Mouse (Mus musculus) left cerebral cortex, adult 18-20 months (tissue): ENCODE measurements around the gene Smpd3. TPM values are rescaled to one million over a fixed set of nuclear protein-coding genes. Genes with fewer than 3 reads are reported as not detected.

Source experiments
- DNase-seq, 2 experiments: peaks; one replicate each; pipeline ENCODE4 v3.0.0; 2021 to 2022; ENCODE audit warnings: low spot score in 2 of 2, mixed read lengths in 1 of 2
- long read RNA-seq, 2 experiments: library from polyadenylated mRNA; stranded (forward); transcript quantifications; one replicate each; pipeline ENCODE4 v2.0.0; 2021
- total RNA-seq, 2 experiments: library from RNA; stranded (reverse); gene quantifications; 2 replicates each; pipeline ENCODE4 v1.2.3; 2021

Smpd3 gene
- total RNA-seq = 10 to 100 TPM; 51.2 to 59.3 TPM
- long read RNA-seq, experiment 1, full-length matches to known transcripts = 22 of 66 reads
- long read RNA-seq, experiment 1, partial matches to known transcripts = 12 of 66 reads
- long read RNA-seq, experiment 1, other reads (novel, unspliced or antisense) = 32 of 66 reads
- long read RNA-seq, experiment 2, full-length matches to known transcripts = 13 of 58 reads
- long read RNA-seq, experiment 2, partial matches to known transcripts = 19 of 58 reads
- long read RNA-seq, experiment 2, other reads (novel, unspliced or antisense) = 26 of 58 reads

DNA sequence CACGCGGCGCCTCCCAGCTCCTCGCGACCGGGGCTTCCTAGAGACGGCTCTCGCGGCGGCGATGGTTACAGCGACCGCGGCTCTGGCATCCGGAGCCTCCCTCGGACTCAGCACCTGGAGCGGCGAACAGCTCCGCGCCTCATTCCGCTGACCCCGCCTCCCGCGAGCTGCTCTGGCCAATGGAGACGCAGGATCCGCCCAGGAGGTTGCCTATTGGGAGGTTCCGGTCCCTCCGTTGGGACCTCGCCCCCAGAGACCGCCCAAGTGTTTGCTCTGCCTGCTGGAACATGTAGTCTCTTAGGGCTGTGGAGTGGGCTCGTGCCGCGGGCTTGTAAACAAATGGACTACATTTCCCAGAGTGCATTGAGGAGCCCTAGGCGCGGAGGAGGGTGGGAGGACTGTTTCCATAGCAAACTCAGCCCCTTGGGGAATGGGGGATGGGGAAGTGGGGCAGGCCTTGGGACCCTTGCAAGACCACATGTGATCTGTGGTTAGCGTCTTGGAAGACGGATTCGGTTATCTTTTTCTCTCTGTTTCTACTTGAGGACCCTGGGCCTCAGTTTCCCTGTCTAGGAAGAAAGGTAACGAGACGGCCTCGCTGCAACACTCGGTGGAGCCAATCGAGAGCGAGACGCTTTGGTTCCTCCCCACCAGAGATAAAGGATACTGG, at the start of gene Smpd3:
TSS of gene Smpd3 (minus strand) at position 137 of the 670 bp plus-strand sequence.
- DNase-seq = peak; percentile 98 to 99

DNA sequence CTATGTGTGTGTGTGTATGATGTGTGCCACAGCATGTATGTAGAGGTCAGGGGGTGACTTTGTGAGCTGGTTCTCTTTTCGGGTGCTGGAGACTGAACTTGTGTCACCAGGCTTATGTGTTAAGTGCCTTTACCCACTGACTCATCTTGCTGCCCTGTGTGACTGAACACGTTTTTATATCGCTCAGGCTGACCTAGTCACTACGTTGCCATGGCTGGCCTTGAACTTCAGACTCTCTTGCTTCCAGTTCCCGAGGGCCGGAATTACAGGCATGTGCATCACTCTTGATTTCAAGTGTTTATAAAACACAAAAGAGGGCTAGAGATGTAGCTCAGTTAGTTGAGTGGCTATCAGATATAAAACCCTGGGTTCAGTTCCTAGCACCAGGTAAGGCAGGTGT, 43.2 kb upstream of the Smpd3 start:
- no peak for DNase-seq

DNA sequence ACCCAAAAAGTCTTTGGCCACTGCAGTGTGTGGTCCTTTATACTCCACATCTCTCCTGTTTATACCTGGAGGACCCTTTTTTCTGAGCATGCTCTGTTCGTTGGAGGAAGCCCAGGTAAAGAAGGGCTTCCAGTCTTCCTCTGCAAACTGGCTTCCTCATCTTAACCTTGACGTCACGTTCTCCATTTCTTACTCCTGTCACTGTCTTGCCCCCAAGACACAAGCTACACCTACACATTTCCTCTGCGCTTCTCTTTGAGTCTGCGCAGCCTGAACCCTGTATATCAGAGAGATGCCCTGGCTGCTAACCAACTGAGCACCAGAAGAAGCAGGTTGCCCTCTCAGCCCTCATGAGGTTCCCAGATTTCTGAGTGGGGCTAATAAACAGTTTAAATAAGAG, 41.6 kb upstream of the Smpd3 start:
- no peak for DNase-seq

- DNase-seq = no peak
Measured at GRCm38 (mm10) chr8:106378501-106379048, 40.8 kb upstream of the Smpd3 start.

GRCm38 (mm10) chr8:106376862-106377261, 39.1 kb upstream of the Smpd3 start:
- no peak for DNase-seq

- no peak for DNase-seq
Measured at GRCm38 (mm10) chr8:106375957-106376356, 38.2 kb upstream of the Smpd3 start.

DNA sequence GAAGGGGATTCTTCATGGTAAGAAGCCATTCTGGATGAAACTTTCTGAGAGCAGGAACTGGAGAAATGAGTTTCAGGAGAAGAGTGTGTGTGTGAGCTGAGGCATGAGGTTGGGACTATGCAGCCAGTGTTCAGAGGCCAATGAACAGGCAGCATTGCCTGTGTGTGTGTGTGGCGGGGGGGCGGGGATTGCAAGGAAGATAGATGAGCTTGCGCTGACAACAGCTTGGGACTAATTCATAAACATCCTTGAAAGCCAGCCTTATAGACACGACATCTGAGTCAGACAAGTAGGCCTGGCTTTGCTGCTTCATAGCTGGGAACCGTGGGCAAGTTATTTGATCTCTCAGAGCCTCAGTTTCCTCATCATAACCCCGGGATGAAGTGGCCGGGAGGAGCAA, 31.3 kb upstream of the Smpd3 start:
- no peak for DNase-seq

- DNase-seq = no peak
Measured at GRCm38 (mm10) chr8:106368501-106368900, 30.7 kb upstream of the Smpd3 start.

DNA sequence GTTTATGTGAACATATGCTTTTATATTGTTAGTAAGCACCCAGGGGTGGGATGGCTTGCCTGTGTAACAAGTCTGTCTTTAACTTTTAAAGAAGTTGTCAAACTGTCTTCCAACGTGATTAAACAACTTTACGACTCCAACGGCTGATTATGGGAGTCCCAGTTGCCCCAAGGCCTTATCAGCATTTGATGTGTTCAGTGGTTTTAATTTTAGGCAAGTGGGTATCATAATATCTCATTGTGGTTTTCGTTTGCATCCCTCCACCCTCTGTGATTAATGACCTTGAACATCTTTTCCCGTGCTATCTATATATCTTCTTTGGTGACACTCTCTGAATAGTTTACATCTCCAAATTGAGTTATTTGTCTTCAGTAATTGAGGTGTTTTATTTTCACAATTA, 27.0 kb upstream of the Smpd3 start:
- DNase-seq = no peak

DNA sequence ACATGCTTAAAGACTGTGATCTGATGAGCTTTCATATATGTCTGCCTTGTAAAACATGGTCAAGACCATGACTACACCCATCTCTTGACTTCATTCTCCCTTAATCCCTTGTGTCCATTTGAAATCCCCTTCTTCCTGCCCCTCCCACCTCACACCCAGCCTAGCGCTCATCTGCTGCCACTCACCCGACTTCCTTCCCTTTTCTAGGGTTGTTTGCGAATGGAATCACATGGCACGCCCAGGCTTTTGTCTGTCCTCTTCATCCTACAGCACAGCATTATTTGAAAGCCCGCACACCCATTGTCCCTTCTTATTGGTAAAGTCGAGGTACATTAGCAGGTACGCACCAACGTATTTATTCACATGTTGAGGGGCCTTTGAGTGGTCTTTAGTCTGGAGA, 26.5 kb upstream of the Smpd3 start:
- no peak for DNase-seq

- no peak for DNase-seq
Measured at GRCm38 (mm10) chr8:106363321-106363720, 25.5 kb upstream of the Smpd3 start.

DNA sequence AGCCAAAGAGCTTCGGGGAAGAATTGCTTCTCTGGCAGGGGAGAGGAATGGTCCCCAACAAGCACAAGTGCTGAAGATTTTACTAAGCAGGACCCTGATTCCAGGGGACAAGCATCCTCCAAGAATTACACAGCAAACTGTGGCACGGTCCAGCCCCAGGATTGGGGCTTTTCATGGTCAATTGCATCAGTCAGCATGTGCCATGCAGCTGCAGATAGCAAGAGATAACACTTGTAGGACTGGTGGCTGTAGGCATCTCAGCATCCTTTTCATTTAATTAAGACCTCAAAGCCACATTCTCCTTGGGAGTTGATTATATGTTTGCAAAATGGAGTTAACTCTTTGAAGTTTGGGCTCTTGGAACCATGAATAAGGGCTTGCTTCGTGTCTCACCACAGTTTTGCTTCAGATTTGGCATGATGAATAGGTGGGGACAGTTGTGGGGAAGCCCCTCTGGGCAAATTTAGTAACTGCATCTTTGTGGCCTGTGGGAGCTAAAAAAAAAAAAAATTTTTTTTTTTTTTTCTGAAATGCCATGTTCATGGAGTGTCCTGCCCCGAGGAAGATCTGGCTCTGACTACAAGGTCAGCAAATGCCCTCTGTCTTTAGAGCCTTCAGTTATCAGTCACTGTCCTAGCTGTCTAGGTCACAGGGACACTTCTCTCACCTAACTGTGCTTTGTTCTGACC, 22.0 kb upstream of the Smpd3 start:
- no peak for DNase-seq

GRCm38 (mm10) chr8:106351135-106351534, 13.3 kb upstream of the Smpd3 start:
- no peak for DNase-seq

DNA sequence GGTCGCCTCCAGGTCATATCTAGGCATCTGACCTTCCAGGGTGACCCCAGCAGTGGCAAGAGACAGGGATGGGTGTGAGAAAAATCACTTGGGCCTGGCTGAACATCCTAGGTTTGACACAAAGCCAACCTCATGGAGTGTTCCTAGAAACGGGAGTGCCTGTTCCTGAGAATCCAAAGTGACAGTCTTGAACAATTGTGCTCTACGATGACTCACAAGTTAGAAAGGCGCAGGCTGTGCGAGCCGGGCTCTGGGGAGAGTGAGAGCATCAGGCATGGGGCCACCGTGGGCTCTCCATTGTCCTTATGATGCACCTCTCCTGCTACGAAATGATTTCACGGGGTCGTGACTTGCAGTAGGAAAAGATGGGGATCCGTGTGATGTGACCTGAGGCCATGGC, 11.6 kb upstream of the Smpd3 start:
- DNase-seq = peak; percentile 3 to 11

GRCm38 (mm10) chr8:106346123-106346522, 8.3 kb upstream of the Smpd3 start:
- DNase-seq = no peak

- DNase-seq = no peak
Measured at GRCm38 (mm10) chr8:106343471-106343870, 5.7 kb upstream of the Smpd3 start.

- DNase-seq = no peak
Measured at GRCm38 (mm10) chr8:106342828-106343227, 5.0 kb upstream of the Smpd3 start.

DNA sequence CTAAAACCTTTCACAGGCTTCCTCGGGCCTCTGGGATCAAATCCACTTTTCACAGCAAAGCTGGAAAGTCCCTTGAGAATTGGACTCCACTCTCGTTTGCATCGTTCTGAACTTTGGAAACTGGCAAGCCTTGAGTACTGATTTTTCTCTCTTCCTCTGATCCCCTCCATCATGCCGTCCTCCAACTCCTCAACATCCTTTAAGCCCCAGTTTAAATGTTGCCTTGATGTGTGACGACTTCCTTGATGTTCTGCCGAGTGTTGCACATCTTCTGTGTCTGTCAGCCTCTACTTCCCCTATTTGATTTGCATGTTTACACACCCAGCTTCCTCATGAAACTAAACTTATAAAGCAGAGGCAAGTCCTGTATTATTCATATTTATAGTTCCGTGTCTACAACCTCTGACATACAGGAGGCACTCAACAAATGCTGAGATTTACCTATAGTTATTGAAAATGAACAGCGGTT, 987 bp upstream of the Smpd3 start:
- DNase-seq = no peak

- peak; percentile 57 to 65 for DNase-seq
Measured at GRCm38 (mm10) chr8:106336561-106336960, 1.2 kb downstream of the Smpd3 start.

- peak in 1 of 2 experiments; percentile 23 for DNase-seq
Measured at GRCm38 (mm10) chr8:106336031-106336430, 1.8 kb downstream of the Smpd3 start.

- DNase-seq = peak in 1 of 2 experiments; percentile 12
Measured at GRCm38 (mm10) chr8:106335196-106335595, 2.6 kb downstream of the Smpd3 start.

DNA sequence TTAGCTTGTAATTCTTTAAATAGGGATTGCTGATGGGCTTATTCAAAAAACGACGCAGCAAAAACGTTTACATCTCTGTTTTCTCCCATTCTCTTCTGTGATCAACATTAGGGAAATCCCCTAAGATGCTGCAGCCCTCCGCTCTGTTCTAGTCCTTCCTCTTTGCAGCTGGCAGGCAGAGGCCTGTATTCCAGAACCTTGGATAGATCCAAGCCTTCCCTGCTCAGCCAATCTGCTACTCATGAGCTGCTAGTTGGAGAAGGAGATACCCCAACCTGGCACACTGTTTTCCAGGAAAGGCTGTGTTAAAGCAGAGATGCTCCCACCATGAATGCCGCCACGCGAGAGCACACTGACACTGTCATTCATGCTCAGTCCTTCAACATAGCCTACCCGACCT, 4.4 kb downstream of the Smpd3 start:
- no peak for DNase-seq
